Mouse (Mus musculus) layer of hippocampus, adult 11-12 months (tissue): Measurements from ENCODE around the gene Itpk1.

Experiments
- DNase-seq: peaks from one replicate; pipeline ENCODE4 v3.0.0; 2022; ENCODE audit warnings: low spot score

Itpk1 gene

DNA sequence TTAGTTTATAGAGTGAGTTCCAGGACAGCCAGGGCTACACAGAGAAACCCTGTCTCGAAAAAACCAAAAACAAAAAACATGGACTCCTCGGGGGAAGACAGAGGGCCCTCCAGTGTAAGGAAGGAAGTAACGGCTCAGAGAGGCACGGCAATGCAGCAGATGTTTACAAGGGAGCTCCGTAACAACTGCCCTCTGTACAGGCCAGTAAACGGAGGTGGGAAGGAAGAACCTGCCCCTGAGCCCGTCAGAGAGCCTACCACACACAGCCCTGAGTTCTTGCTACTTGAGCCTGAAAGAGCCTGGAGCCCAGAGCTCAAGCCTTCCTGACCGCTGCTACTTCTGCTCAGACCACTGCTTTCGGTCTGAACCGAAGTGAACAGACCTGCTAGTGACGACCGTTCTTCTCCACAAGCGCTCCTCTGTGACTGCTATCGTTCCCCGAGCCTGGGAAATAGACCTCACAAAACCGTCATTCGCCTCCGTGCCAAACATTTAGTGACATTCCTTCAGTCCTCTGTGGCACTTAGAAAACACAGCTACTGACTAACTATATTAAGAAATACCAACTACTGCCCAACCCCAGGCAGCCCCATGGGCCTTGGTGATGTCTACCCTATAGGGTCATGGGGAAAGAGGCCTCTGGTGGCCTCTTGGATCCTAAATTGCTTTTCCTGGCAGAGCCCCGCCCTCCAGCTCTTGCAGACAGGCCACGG is 8.6 kb upstream of the Itpk1 start:
- no peak for DNase-seq

DNA sequence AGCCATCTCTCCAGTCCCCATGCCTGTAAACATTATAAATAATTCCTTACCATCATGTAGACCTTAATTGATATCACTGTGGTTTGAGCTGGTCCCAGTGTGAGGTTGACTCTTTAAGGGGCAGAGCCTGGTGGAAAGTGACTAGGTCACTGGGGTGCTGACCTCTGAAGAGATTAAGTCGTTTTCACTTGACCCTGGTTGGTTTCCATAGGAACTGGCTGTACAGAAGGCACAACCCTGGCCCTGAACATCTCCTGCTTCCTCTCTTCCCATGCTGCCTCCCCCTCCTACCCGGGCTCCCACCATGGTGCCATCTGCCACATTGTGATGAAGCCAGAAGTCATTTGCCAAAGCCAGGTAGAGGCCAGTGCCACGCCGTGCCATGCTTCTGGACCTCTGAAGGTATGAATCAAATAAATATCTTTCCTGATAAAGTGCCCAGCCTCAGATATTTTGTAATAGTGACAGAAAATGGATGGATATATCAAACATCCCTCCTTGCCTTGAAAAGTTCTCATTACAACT is 6.2 kb upstream of the Itpk1 start:
- no peak for DNase-seq

DNA sequence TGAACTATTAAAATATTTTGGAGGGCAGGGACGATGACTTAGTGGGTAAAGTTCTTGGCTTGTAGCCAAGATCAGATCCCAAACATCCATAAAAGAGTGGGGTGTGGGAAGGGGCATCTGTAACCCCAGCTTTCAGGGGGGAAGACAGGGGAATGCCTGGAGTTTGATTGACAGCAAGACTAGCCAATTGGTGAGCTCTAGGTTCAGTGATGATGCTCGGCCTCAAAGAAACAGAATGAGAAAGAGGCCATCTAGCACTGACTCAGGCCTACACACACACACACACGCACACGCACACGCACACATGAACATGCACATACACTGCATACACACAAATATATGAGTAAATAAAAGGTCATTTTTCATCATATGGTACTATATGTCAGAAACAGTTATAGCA is 5.2 kb upstream of the Itpk1 start:
- DNase-seq: no peak

DNA sequence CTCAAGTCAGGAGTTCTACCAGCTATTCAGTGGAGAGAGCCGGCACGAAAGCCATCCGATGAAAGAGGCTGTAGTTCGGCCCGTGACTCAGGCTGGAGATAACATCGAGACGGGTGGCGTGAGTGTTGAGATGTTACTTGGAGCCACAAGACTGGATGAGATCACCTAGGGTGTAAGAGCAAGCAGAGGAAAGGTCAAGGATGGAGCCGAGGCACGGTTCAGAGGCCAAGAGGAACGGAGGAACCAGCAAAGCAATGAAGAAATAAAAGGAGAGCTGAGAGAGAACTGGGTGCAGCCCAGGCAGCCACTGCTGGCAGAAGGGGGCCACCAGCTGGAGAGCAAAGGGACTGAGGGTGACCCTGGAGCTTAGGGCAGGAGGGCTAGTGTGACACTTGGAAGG is 3.5 kb upstream of the Itpk1 start:
- no peak for DNase-seq

DNA sequence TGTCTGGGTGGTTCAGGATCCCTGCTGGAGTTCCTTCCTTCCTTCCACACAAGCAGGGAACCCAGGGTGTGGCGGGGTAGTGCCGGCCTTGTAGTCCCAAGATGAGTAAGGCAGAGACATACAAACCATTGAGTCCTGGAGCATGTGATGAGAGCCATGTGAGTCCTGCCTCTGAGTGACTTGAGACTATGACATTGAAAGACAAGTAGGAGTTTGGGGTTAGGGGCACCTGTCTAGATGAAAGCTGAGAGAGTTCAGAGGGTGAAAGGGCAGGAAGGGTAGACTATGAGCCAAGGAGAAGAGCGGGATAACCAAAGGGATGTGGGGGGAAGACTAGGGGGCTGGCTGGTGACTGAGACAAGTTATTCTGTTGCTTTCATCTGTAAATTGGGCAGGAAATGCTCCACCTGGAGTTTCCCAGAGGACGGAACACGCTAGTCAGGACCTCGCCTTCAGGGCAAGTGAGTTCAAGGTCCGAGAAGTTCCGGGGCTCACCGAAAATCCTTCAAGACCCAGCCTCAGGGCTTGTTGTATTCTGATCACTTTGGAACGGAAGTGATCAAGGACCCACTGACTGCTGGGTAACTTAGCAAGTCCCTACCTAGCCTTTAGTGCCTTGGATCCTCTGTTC is 2.2 kb upstream of the Itpk1 start:
- no peak for DNase-seq

DNA sequence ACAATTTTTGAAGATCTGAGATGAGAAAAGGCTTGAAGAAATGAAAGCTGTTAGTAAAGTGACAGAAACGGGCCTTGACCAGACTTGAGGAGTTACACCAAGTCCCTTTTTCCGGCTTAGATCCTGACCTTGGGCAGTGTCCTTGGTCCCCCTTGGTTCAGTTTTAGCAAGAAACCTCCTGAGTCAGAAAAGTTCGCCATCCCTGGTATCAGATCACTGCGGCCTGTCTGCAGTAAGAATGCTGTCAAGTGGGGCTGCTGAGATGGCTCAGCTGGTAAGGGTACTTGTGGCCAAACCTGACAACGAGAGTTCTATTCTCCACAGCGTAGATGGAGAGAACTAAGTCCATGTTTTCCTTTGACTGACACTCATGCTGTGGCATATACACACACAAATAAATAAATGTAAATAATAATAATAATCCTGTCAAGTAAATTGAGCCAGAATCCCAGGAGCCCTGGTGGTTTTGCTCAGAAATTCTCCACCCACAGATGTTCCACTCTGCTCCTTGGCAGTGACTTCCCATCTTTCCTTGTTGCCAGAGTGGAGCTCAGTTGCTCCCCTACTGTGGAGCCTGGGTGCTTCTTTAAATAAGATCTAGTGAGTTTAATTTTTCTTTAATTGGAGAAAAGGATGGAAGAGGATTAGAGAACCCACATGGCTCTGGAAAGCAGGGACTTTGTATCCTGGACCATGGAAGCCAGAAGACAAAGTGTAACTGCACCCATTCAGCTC is 1.3 kb upstream of the Itpk1 start:
- no peak for DNase-seq

DNA sequence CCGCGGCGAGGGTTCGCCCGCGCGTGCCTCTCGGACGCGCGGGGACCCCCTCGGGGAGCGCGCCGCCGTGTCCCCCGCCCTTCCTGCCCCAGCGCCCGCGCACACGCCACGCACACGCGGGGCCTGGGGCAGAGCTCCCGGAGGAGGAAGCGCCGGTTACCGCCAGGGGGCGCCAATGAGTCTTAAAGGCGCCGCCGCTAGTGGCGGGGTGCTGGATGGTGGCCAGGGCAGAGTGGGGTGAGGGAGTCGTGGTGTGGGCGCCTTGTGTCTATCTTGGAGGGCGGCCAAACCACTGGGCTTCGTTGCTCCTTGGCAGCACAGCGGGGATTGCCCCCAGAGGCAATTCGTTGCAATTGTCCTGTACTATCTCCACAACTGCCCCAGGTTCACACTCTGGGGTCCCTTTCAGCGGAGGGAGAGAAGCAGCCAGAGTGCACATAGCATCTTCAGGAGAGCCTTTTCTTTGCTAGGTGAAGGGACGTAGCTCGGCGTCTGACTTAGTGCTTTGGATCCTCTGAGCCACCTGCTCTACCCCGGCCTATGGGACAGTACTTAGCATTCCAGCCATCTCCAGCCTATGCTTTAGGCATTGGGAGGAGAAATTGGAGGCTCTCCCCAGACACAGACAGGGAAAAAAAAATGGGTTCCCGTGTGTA is 614 bp upstream of the Itpk1 start:
- DNase-seq: peak; percentile 91

DNA sequence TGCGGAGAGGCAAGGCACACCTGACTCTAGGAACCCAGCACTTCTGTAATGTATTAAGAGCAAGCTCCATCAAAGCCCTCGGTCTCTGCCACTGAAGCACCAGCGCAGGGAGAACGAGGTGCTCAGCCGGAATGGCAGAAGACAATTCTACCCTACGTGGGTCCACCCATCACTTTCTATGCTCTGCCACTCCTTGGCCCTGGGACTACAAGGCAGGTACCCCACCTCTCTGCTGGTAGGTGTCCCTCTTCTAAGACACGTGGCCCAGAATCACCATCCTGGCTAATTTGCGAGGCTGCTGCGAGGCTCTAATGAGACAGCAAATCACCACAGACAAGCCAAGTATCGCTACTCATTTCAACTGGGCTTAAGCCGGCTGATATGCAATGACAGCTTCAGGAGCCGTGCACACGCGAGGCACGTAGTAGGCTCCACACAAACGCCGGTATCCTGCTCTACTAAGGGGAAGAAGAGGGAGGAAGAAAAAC is 765 bp downstream of the Itpk1 start:
- DNase-seq: no peak

DNA sequence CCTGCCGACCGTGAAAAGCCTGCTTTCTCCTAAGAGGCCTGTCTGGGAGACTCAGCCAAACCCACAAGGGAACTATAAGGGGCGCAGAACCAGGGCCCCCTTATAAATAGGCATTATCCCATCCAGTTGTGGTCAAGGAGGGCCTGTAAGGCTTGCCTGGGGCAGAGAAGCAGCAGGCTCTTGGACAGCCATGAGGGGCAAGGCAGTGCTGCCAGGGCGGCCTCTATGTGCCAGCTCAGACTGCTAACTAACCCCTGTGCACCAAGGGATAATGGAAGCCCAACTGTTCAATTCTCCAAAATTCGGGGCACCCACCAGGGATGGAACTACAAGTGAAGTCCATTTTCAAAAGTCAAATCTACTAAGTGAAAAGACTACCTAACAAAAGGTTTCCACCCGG is 1.3 kb downstream of the Itpk1 start:
- no peak for DNase-seq

DNA sequence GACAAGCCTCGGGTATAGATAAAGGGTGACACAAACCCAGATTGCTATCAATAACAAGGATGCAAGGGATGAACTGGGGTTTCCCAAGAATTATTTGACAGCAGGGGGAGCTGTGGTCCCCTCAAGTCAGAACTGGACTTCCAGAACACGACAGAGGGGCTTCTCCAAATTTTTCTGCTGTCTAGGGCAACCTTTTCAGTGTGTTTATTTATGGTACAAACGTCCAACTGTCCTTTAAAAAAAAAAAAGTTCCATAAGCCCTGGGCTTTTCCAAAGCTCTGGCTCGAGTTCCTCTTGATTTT is 1.7 kb downstream of the Itpk1 start:
- DNase-seq: peak; percentile 71

DNA sequence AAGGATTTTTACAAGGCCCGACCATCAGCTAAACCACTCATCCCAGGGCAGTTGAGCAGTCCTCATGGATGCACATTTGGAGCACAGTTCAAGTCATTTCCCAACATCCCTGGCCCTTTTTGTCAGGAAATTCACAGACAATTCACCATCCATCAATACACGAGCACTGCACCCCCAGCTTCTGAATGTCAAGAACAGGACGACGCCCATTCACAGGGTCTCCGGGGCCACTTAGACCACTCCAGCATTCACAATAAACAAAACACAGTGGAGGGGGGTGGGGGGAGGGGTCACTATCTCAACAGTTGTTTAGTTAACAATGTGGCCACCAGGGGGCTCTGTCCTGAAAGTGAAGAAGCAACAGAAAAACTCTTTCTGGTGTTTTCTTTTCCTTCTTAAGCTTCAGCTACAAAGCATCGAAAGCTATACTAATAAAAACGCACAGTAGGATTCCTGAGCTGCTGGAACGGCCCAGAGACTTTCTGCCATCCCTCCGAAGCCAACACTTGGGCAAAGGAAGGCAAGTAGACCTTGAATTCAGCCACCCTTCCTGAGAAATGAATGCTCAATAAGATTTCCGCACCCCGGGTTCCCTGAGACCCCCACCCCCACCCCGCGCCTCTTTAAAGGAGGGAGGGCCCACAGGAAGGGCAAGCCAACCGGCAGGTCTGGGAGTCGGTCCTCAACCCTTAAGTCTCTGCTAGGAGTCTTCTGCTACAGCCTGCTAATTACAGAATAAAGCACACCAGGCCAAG is 2.2 kb downstream of the Itpk1 start:
- DNase-seq: peak; percentile 88

DNA sequence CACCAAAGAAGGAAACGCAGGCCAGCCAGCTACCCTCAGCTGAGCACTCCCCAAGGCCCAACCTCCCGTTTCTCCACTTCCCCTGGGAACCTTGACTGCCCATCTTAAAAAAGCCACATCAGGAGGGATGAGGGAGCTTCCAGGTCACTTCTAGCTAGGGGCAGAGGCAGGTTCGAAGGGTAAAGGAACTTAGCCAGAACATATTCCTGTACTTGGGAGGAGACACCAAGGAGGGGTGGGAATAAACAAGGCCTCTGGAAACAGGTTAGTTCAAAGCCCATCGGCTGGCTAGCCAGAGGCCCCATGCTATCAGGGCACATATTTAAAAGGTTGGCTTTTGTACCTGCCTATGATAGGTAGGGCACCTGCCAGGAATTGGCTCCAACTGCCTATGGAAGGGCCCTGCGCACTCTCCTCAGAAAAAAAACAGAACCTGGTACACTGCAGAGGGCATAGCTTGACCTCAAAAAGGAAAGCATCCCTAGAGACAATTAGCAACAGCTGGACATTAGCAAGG is 3.0 kb downstream of the Itpk1 start:
- no peak for DNase-seq

DNA sequence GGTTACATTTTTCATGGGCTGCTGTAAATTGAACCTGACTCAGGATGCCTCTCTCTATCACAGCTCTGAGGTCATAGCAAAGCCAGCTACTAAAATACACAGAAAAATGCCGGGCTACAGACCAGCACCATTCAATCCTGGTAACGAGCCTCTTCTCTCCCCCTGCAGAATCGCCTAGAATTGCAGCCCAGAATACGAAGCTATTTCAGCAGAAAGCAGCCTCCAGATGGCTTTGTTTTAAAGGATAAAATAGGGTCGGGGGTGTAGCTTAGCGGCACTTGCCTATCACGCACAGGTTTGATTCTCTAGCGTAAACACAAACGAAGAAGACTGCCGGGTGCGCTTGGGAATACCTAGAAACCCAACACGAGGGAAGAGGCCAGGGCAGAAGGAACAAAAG is 4.3 kb downstream of the Itpk1 start:
- no peak for DNase-seq

DNA sequence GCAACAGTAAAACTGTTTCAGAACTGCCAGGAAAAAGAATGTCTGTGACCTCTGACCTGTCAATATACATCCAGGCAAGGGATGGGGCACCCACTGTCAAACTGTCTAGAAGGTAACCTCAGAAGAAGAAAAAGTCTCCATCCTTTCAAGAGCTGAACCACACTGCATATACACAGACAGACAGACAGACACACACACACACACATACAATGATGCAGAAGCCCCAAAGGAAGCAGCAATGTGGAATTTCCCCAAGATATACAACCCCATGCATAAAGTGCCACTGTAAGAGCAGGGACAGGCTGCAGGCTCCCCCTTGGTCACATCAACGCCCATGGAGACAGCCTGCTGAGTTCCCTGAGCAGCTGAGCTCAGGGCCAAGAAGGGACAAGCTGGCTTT is 5.6 kb downstream of the Itpk1 start:
- DNase-seq: no peak

DNA sequence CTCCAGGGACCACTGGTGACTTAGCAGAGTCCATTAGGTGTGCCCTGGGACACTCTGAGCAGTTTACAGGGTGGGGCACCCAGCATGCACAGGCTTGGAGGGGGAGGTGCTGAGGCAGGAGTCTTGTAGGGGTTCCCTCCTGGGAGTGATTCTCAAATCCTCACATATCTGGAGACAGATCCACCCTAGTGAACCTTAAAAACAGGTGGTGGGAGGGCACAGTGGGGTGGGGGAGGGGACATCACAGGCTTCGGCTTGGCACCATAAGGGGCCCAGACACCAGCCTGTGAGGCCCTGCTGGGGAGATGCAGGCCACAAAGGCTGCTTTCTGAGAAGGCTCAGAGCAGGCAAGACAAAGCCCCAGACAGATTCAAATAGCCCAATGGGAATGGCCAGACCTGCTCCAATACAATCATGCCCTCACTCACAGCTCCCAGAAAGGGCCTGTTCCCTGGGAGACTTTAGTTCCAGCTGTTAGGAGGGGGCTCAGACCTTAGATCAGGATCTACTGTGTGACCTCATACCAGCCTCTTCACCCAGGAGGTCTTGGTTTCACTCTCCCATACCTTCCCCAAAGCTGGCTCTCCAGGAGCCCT is 6.5 kb downstream of the Itpk1 start:
- DNase-seq: no peak

DNA sequence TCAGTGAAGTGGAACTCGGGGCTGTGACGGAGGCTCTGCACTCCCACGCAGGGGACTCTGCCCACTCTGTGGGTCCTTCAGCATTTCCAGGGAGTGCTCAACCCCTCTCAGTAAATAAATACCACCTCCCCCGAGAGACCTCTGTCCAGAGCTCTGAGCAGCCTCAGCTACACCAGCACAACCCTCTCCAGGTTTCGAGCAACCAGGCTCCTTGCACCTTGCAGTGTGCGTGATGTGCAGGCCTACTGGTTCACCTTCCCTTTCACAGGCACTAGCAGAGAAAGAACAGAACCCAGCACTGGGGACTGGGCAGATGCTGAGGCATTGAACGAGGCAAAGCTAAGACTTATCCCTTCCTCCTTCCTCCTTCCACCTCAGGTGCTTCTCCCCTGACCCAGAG is 7.3 kb downstream of the Itpk1 start:
- DNase-seq: no peak

DNA sequence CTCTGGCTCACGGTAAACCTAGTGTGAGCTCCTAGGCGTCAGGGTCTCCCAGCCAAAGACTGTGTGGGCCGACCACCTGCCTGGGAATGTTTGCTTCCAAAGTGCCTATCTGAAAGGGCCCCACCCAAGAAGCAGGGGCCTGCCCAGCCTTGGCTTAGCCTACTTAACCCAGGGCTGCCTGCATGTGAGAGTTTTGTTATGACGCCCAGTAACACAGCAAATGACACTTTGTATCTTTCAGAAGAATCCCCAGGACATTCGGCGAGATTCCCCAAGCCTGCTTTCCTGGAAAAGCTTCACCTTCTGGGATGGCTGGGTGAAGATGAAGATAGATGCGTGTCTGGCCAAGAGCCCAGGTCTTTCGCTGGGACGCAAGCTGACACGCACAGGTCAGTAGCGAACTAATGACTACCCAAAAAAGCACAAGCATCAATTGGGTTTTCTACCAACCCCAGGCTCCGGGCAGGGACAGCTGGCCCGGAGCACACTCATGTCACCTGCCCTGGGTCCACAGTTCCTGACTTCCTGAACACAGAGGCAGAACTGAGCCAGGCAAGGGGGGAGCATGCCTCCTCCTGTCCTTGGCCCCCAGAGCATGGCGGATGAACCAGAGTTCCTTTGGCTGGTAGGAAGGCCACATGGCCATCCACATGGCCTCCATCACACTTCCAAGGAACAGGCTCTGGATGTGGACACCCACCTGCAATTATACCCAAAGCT is 7.9 kb downstream of the Itpk1 start:
- no peak for DNase-seq

DNA sequence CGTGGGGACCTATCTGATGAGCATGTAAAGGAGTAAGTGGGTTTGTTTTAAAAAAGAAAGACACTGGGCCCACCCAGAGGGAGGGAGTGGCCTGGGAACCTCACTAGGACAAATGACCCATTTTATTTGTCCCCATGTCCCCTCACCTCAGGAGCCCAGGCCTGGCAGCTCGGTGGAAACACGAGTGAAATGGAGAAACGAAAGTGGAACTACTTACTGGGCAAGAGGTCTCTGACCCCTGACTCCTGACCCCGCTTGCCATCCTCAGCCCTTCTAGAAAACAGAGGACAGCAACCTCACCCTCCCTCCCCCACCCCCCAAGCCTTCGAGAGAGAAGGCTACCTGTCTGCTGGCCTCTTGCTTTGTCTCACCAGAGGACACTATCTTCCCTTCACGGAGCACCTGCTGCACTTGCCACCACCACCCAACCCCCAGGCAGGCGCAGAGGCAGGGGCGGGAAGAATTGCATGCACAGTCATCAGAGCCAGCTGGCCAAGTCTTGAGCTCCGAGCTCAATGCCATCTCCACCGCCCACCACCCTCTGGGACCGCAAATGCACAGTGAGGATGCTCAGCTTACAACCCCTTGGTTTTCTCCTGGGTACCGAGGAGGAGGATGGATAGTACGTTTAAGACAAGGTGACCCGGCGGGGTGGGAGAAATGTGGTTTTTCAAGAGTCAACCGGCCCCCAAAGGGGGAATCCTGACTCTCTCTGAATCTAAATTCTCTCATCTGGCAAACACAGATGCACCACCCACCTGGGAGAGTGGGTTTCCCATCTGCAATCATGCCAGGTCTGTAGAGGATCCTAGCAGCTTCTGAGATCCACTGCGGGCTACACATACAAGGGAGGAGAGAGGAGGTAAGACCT is 9.1 kb downstream of the Itpk1 start:
- DNase-seq: peak; percentile 81

DNA sequence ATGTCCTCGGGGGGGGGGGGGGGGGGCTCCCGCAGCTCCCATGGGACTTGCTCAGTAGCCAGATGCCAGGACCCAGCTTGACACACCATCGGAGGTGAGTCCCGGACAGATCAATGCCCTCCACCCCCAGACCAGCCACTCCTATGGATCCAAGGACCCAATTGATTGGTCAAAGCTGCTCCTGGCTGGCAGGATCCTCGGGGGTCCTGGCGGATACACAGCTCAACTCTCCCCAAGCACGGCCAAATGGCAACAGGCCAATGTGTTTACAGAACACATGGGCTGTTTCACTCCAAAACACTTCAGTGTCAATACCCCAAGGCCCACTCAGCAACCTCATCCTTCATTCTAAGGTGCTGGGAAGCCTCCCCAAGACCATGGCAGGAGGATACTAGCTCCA is 13.0 kb downstream of the Itpk1 start:
- DNase-seq: no peak

DNA sequence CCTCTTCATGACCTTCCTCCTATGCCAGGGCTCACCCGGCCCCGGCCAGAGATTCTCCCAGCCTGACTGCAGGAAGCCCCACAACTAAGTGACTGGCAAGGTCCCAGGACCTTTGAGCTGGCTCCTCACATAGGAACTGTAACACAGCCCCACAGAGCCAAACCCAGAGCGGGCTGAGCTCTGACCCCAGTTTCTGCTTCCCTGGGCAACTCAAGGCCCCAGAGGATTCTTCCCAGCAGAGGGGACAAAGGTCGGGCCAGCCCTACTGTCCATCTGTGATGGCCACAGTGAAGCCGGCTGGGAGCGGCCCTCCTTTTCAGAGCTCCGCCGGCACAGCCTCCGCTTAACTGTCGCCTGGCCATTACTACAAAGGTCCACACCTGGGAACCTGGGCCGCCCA is 13.6 kb downstream of the Itpk1 start:
- no peak for DNase-seq
